ENCODE assay signal across 22 mouse cellular contexts in genomic region chr9:45049731-45050130, GRCm38 (mm10). TPM values are rescaled to one million over a fixed set of nuclear protein-coding genes. Genes with fewer than 3 reads are reported as not detected.
"Had no signal": no experiment of that assay in that cellular context is flagged by ENCODE, and none has a peak within 500 bp of the region (broad histone marks: within the 10 kb centered on the region; RNA-seq: fewer than 3 reads in every experiment).

No protein-coding gene starts in this region.

- H3K4me1 ChIP-seq: limb, embryonic 10.5 days; liver, embryonic 15.5 days had no signal

- H3K9ac ChIP-seq: liver, embryonic 15.5 days; midbrain, embryonic 13.5 days; neural tube, embryonic 15.5 days had no signal

- H3K27ac ChIP-seq: kidney, postnatal 0 days; layer of hippocampus, adult 2 months; limb, embryonic 10.5 days; liver, embryonic 15.5 days; macrophage; midbrain, embryonic 13.5 days; neural tube, embryonic 15.5 days had no signal

- ATAC-seq: midbrain, embryonic 13.5 days had no signal

- DNase-seq: kidney, adult 11 months; kidney, adult 9 months; kidney, postnatal 4 days; lung, adult 2 months; lung, postnatal 10 days; retina, postnatal 1 day; right cerebral cortex, postnatal 14 days; thymus, postnatal 4 days had no signal

- H3K4me3 ChIP-seq: layer of hippocampus, adult 2 months; limb, embryonic 10.5 days; liver, embryonic 15.5 days; midbrain, embryonic 13.5 days; myocyte; neural tube, embryonic 15.5 days had no signal

- H3K4me2 ChIP-seq: liver, embryonic 11.5 days; liver, embryonic 15.5 days; midbrain, embryonic 13.5 days; neural tube, embryonic 15.5 days had no signal

- H3K9me3 ChIP-seq: limb, embryonic 10.5 days; liver, embryonic 15.5 days; midbrain, embryonic 13.5 days; neural tube, embryonic 15.5 days had no signal

- H3K36me3 ChIP-seq: midbrain, embryonic 13.5 days; neural tube, embryonic 15.5 days had no signal

RNA-seq across cellular contexts. Expression of gene Mpzl2, which starts 10.1 kb away (rescaled TPM):
- polyA plus RNA-seq: macrophage, myocyte had no signal

RNA-seq across cellular contexts. Expression of gene Jaml, which starts 29.3 kb away (rescaled TPM):
- total RNA-seq: midbrain, postnatal 0 days had no signal
- polyA plus RNA-seq: myocyte had no signal

RNA-seq across cellular contexts. Expression of gene Cd3e, which starts 40.3 kb away (rescaled TPM):
- total RNA-seq: layer of hippocampus, adult 2 months; layer of hippocampus, postnatal 14 days; left cerebral cortex, adult 18-20 months; left cerebral cortex, postnatal 14 days; midbrain, postnatal 0 days had no signal
- polyA plus RNA-seq: limb, embryonic 10.5 days; liver, embryonic 11.5 days; liver, embryonic 15.5 days; macrophage; midbrain, embryonic 13.5 days; myocyte; neural tube, embryonic 11.5 days had no signal
